Mouse (Mus musculus): ENCODE results near the gene Rhoh.

DNA sequence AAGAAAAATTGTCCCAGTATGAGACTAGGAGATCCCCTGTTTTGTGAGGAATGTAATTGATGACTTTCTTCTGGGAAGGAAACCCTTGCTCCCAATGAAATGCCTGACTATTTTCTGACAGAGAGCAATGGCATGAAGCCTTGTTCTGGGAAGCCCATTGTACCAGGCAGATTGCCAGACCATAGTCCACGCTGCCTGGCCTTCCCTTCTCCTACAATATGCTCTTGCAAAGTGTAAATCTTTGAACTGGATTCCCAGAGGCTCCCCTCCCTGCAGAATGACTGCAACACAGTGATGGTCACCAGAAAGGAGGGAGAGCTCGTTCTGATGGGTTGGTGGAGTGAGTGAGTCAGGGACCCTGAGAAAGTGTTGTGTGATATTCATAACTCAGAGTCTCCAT, 47.7 kb downstream of the Rhoh start:
- TF ChIP-seq MAX (IDR thresholded peaks at IDR 0.05; ENCODE audit: low read length) (no peak), CTCF (conservative IDR thresholded peaks at IDR 0.05 in 1 of 2, IDR thresholded peaks at IDR 0.05 in 1 of 2; ENCODE audit: low read depth in 2 of 2, low read length in 2 of 2) (no peak), ETS1 (conservative IDR thresholded peaks at IDR 0.05; ENCODE audit: low read depth, low read length) (no peak), POLR2A (IDR thresholded peaks at IDR 0.05; ENCODE audit: low read depth, low read length) (no peak), EP300 (IDR thresholded peaks at IDR 0.05; ENCODE audit: low read length) (no peak), NRF1 (IDR thresholded peaks at IDR 0.05; ENCODE audit: low read depth, low read length) (no peak), USF1 (IDR thresholded peaks at IDR 0.05; ENCODE audit: low read depth, low read length) (no peak), RAD21 (IDR thresholded peaks at IDR 0.05; ENCODE audit: low read depth, low read length) (no peak), JUN (IDR thresholded peaks at IDR 0.05; ENCODE audit: insufficient read depth, low read depth, low read length) (no peak), TCF12 (IDR thresholded peaks at IDR 0.05; ENCODE audit: low read depth, low read length) (no peak), HCFC1 (IDR thresholded peaks at IDR 0.05; ENCODE audit: low read depth, low read length) (no peak)

Data from CH12.LX (cell line).